Mouse (Mus musculus) midbrain, embryonic 11.5 days (tissue): ENCODE measurements around the gene Prss47. TPM values are rescaled to one million over a fixed set of nuclear protein-coding genes. Genes with fewer than 3 reads are reported as not detected.

Experiments
- ATAC-seq: fragments of 200-750 bp; cut with Nextera tagmentation; 2 replicates; pipeline ENCODE4 v1.8.0; 2017; ENCODE audit warnings: moderate TSS enrichment, moderate library complexity; ENCODE audit not compliant: low FRiP score
- DNase-seq: peaks from one replicate; pipeline ENCODE4 v3.0.0; 2015; ENCODE audit warnings: low spot score; ENCODE audit errors: missing footprints
- H3K27ac ChIP-seq: fragments of 300-500 bp; sonication (generic); 2 replicates; pipeline ENCODE4 v1.5.1; 2014; ENCODE audit warnings: low read depth, low read length
- H3K27me3 ChIP-seq: fragments of 300-500 bp; sonication (generic); 2 replicates; pipeline ENCODE4 v1.6.1; 2014; ENCODE audit warnings: mild to moderate bottlenecking, low read length, moderate library complexity, mixed read lengths; ENCODE audit not compliant: control insufficient read depth, insufficient read depth
- H3K36me3 ChIP-seq: fragments of 300-500 bp; sonication (generic); 2 replicates; pipeline ENCODE4 v1.6.1; 2014; ENCODE audit warnings: mild to moderate bottlenecking, low read length, moderate library complexity, mixed read lengths; ENCODE audit not compliant: control insufficient read depth, insufficient read depth
- H3K4me1 ChIP-seq: fragments of 300-500 bp; sonication (generic); 2 replicates; pipeline ENCODE4 v1.6.1; 2014; ENCODE audit warnings: low read length; ENCODE audit not compliant: control insufficient read depth, insufficient read depth
- H3K4me2 ChIP-seq: fragments of 300-500 bp; sonication (generic); 2 replicates; pipeline ENCODE4 v1.6.1; 2014; ENCODE audit warnings: mild to moderate bottlenecking, moderate library complexity
- H3K4me3 ChIP-seq: fragments of 300-500 bp; sonication (generic); 2 replicates; pipeline ENCODE4 v1.5.1; 2014; ENCODE audit warnings: low read depth, low read length
- H3K9ac ChIP-seq: fragments of 300-500 bp; sonication (generic); 2 replicates; pipeline ENCODE4 v1.6.1; 2014; ENCODE audit warnings: low read length
- H3K9me3 ChIP-seq: fragments of 300-500 bp; sonication (generic); 2 replicates; pipeline ENCODE4 v1.6.1; 2016; ENCODE audit warnings: low read length; ENCODE audit not compliant: control insufficient read depth
- WGBS: fragments of 180-500 bp; shearing (Covaris S2); extraction: QIAGEN DNeasy Blood & Tissue Kit; methylation state at CpG from one replicate; pipeline ENCODE4 v1.1.7; 2014; 5-methylcytosine and 5-hydroxymethylcytosine counted together
- polyA plus RNA-seq: library from polyadenylated mRNA; unstranded; fragments of >200 nt; fragmentation: Nextera tagmentation; extraction: Ambion mirVana; gene quantifications from 2 replicates; pipeline ENCODE4 v1.2.1, GENCODE M21; 2014

The Prss47 gene
- polyA plus RNA-seq, 1 experiment from 2014 or later, result not detected

- H3K27ac ChIP-seq, result no peak overlapping the region
- no peak for ATAC-seq
- no peak overlapping the region for H3K9ac ChIP-seq
- no peaks in the 10 kb centered on the region for H3K4me1 ChIP-seq
- H3K27me3 ChIP-seq, result no peaks in the 10 kb centered on the region
- no peak overlapping the region for H3K4me3 ChIP-seq
- WGBS, result 80% methylated on average over 1 of the region's 1 CpGs
- no peak overlapping the region for H3K4me2 ChIP-seq
- no peaks in the 10 kb centered on the region for H3K9me3 ChIP-seq
- no peak for DNase-seq
- no peaks in the 10 kb centered on the region for H3K36me3 ChIP-seq
Measured at GRCm38 (mm10) chr13:65007971-65008370, 44.6 kb downstream of the Prss47 start.

DNA sequence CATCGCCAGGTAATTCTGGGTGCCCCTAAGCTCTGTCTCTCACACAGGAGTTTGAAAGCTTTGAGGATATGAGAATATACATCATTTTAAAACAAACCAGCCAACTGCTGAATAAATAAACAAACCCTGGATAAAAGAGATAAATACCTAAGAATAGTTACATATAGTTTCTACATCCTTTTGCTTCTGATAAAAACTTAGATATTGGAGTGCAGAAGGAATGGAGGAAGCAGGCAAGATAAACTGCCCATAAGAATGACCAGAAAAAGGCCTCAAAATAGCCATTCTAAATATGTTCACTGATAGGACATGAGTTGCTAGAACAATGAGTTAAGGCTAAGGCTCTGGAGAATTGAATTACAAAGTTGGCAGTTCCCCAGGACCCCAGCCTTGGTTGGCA lies 45.8 kb downstream of the Prss47 start:
- Histone ChIP-seq H3K4me3 (no peak overlapping the region), H3K36me3 (no peaks in the 10 kb centered on the region), H3K4me2 (no peak overlapping the region), H3K27me3 (no peaks in the 10 kb centered on the region), H3K9me3 (no peaks in the 10 kb centered on the region), H3K27ac (no peak overlapping the region), H3K9ac (no peak overlapping the region), H3K4me1 (no peaks in the 10 kb centered on the region)
- ATAC-seq, result no peak
- 75% methylated on average over 1 of the region's 1 CpGs for WGBS
- no peak for DNase-seq

DNA sequence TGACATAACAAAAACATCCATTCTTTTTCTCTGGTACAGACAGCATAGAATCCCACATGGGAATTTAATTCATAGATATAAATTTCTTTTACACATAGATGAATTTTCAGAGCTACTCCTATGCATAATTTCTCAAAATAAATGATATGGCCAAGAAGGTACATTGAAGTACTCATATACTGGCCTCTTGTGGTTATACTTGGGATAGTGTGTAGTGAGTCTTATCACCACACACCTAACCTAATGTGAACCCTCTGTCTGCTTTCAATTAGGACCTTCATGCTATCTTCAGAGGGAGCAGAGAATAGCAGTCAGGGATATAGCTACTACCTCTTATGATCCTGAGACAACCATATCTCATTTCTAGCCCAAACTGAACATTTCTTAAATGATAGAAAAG lies 47.1 kb downstream of the Prss47 start:
- no peaks in the 10 kb centered on the region for H3K9me3 ChIP-seq
- no peak overlapping the region for H3K9ac ChIP-seq
- no peak overlapping the region for H3K4me2 ChIP-seq
- DNase-seq (no peak), ATAC-seq (no peak)
- H3K4me1 ChIP-seq, result no peaks in the 10 kb centered on the region
- no peak overlapping the region for H3K4me3 ChIP-seq
- no peak overlapping the region for H3K27ac ChIP-seq
- no peaks in the 10 kb centered on the region for H3K36me3 ChIP-seq
- H3K27me3 ChIP-seq, result no peaks in the 10 kb centered on the region

Other genes with a start within 250 kb of the Prss47 start
- 0.03 and 0.08 TPM in 2 replicates for gene Cntnap3, start 148.8 kb downstream of the Prss47 start, polyA plus RNA-seq
- not detected in 2 replicates for gene Spata31, start 135.4 kb downstream of the Prss47 start, polyA plus RNA-seq
- gene Spata31d1c, start 19.7 kb downstream of the Prss47 start, polyA plus RNA-seq, result not detected in 2 replicates
- gene Mfsd14b, start 60.2 kb upstream of the Prss47 start, polyA plus RNA-seq, result 44.0 and 44.7 TPM in 2 replicates
- gene Olfr465-ps1, start 85.3 kb upstream of the Prss47 start, polyA plus RNA-seq, result not detected in 2 replicates
- gene Olfr466, start 97.5 kb upstream of the Prss47 start, polyA plus RNA-seq, result not detected in 2 replicates
- gene Nlrp4f, start 153.2 kb upstream of the Prss47 start, polyA plus RNA-seq, result not detected in 2 replicates
- not detected in 2 replicates for gene Gm10775, start 206.8 kb upstream of the Prss47 start, polyA plus RNA-seq
- 19.7 and 20.7 TPM in 2 replicates for gene Zfp369, start 226.1 kb upstream of the Prss47 start, polyA plus RNA-seq